Mouse (Mus musculus) lung, postnatal 25 days (tissue): ENCODE data around the gene Hist1h2ak.
"Not testable (repeated sequence)": the region's sequence is repeated elsewhere in the genome, so short reads cannot be mapped to it uniquely, and the experiment has no call there.

Source experiments
- DNase-seq: peaks from one replicate; pipeline ENCODE4 v3.0.0; 2022; ENCODE audit warnings: low spot score

Gene Hist1h2ak

DNA sequence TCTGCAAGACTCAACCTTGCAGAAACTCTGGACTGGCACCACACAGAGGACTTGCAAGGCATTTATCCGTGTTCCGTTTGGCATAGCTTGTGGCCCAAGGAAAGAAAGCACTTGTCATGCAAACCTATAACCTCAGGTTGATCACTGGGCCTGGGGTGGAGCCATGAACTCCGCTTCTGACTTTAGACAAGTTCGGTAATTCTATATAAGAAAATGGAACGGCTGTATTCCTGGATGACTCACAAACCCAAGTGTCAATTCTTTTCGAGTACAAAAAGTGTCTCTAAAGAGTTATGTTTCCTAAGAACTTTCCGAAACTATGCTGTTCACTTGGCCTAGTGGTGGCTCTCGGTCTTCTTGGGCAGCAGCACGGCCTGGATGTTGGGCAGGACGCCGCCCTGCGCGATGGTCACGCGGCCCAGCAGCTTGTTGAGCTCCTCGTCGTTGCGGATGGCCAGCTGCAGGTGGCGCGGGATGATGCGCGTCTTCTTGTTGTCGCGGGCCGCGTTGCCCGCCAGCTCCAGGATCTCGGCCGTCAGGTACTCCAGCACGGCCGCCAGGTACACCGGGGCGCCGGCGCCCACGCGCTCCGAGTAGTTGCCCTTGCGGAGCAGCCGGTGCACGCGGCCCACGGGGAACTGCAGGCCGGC lies 32.4 kb downstream of the Hist1h2ak start:
- not testable (repeated sequence) for DNase-seq

DNA sequence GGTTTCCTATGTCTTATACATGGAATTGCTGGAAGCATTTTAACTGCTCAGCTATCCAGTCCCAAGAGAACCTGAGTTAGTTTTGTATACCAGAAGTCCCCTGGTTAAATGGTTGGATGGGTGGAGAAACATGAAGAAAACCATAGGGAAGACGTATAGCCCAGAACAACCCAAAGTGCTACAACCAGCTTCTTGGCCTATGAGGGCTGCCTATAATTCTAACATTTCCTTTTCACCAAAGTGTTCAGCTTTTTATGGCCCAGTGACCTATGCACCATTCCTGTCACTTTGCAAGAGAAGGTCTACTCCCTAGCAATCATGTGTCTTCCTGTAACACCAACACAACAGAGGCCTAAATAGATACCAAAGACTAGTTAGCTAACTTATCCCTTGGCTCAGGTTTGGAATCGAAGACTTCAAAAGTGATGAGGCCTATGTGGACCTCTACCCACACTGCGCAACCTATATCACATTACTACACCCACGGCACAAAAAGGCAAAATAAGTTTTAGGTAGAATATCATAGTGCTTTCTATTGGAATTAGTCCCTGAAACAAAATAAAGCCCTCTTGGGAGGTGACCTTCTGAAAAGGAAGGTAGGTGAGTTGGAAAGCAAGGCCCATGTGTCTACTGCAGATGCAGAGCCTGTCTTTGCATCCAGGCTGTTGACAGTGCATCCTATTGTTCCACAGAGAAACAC lies 35.1 kb downstream of the Hist1h2ak start:
- no peak for DNase-seq

DNA sequence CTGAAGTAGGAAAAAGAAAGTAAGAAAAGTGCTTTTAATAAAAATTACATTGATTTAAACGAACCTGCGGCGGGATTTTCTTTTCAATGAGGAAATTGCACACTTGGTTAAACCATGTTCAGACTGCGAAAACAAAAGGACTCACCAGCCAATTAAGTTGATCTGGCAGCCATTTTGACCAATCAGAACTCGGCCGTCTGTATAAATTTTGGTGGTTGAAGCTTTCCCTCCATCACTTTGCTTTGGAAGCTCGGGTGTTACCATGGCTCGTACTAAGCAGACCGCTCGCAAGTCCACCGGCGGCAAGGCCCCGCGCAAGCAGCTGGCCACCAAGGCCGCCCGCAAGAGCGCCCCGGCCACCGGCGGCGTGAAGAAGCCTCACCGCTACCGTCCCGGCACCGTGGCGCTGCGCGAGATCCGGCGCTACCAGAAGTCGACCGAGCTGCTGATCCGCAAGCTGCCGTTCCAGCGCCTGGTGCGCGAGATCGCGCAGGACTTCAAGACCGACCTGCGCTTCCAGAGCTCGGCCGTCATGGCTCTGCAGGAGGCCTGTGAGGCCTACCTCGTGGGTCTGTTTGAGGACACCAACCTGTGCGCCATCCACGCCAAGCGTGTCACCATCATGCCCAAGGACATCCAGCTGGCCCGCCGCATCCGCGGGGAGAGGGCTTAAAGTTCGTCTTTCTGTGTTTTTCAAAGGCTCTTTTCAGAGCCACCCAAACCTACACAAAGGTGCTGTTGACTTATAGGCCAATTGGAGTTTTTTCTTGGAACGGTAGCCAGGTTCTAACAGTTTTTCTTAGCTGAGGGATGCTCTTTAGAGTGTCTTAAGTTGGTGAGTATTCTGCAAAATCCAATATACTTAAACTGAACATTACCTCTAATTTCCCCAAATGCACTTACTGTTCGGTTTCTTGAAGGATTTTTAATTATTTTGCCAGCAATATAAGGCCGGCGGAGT lies 36.0 kb downstream of the Hist1h2ak start, which contains the start of gene Hist1h3h:
Gene Hist1h3h, plus strand, starts transcription at position 263 of the 961 bp plus-strand sequence.
- DNase-seq = peak; percentile 90

DNA sequence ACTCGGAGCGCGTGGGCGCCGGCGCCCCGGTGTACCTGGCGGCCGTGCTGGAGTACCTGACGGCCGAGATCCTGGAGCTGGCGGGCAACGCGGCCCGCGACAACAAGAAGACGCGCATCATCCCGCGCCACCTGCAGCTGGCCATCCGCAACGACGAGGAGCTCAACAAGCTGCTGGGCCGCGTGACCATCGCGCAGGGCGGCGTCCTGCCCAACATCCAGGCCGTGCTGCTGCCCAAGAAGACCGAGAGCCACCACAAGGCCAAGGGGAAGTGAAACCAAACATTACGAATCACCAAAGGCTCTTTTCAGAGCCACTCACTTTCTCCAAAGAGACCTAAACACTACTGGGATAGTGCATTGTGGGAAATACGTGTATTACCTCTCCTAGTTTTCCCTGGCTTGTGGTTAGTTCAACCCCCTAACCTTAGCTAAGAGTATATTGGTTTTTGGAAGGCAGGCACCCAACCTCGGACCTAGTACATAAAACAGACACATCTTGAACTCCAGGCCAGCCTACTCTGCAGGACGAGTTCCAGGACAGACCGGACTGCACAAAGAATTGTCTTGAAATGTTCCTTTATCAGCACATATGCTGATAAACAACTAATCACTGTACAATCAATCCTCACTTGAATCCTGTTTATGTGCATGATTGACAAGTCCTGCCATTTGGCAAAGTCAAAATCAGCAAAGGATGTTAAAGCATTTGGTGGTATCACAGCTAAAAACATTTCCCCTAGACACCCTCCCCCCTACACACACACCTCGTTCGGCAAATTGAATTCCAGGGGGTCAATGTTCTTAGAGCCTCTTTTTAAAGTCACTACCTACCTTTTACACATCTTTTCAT lies 36.9 kb downstream of the Hist1h2ak start:
- DNase-seq = peak; percentile 31

DNA sequence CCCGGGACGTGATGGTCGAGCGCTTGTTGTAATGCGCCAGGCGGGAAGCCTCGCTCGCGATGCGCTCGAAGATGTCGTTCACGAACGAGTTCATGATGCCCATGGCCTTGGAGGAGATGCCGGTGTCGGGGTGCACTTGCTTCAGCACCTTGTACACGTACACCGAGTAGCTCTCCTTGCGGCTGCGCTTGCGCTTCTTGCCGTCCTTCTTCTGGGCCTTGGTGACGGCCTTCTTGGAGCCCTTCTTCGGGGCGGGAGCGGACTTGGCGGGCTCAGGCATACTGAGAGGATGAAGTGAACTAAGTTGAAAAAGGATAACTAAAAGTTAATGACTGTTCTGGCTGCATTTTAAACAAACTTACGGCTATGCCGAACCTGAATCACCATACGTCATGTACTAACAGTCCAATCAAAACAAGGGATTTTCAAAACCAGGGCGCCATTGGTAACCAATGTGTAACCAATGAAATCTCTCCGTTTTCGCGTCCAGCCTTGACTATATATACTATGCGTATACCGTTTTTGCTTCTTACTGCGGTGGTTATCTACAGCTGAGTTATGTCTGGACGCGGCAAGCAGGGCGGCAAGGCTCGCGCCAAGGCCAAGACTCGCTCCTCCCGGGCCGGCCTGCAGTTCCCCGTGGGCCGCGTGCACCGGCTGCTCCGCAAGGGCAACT lies 37.6 kb downstream of the Hist1h2ak start, which contains the start of the genes Hist1h2bl and Hist1h2ai:
Gene Hist1h2bl, minus strand, starts transcription at position 280 of the 676 bp plus-strand sequence.
Gene Hist1h2ai, plus strand, starts transcription at position 559 of the 676 bp plus-strand sequence.
- peak; percentile 93 for DNase-seq

DNA sequence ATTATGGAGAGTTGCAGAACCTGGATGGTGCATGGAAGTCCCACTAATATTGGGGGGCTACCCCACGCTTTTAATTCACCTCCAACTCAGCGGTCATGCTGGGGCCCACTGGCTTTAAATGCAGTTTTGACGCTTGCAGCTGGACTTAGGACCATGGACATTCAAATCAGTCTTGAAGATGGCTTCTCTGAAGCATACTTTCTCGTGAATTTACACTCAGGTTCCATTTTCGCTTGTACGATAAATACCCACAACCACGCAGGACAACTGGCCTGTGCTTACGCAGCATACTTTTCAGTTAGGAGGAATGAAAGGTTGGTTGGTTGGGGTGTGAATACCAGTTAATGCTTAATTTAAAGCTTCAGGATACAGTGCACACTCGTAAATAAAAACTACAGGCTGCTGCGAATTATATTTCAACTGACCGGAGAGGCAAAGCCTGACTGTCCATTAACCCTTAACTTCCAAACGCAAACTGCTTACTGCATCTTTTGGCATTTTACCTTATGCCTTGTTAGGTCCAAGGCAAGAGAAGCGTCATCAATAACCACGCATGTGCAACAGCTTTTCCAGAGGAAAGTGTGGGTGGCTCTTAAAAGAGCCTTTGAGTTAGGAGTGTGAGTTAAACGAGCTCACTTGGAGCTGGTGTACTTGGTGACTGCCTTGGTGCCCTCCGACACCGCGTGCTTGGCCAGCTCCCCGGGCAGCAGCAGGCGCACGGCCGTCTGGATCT lies 38.3 kb downstream of the Hist1h2ak start:
- DNase-seq = no peak

DNA sequence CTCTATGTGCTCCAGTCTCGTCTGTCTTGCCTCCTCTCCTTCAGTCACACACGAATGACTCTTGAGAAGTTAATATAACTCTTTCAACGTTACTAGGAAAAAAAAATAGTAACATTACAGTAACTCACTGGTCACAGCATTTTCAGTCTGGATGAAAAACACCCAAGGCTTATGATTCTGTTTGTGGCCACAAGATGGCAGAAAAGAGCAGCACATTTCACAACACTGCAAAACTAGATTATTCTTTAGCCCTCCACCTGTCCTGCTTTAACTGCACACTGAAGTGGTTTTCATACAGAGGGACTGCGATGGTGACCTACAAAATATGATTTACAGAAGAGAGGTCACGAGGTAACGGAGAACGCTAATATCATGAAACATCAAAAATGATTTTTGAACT lies 38.9 kb downstream of the Hist1h2ak start:
- peak; percentile 76 for DNase-seq

DNA sequence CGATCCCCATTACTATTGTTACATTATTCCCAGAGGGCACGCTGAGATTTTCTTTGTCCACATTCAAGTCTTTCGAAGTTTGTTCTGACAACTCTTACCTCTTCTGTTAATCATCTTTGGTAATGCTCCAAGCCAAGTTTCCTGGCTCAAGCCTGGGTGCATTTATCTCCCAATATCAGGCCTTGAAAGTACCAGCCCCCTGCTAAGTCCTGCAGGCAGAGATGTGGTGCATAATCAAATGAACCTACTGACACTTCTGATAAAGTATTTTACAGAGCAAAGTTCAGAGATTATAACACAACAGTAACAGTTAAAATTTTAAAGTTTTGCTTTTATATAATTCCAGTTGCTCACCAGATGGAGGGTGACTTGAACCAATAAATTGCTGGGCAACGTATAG lies 41.9 kb downstream of the Hist1h2ak start:
- DNase-seq = no peak

DNA sequence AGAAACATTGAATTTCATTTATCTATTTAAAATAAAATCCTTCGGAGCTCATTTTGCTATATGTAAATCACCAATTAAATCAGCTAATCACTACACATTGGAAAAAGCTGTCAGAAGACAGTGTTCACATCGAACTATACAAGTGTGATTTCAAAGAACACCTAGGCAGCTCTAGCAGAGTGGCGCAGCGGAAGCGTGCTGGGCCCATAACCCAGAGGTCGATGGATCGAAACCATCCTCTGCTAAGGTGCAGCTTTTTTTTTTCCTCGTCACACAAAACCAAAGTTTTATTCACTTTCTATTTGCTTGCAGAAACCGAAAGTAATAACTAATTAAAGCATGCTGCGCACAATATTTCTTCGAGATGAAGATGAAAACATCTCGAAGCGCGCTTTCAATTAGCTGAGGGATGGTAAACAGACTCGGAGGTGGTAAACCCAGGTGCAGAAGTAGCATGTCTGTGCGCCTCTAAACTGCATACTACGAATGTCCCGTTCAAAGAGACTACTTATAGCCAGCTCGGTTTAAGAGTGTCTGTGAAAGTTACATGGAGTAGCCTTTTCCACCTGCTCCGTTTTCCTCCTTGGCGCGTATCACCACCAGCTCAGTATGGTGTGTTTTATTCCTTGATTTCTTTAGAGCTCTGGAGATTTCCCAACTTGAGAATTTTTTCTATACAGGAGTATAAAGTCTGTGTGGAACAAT lies 42.7 kb downstream of the Hist1h2ak start:
- peak; percentile 80 for DNase-seq

DNA sequence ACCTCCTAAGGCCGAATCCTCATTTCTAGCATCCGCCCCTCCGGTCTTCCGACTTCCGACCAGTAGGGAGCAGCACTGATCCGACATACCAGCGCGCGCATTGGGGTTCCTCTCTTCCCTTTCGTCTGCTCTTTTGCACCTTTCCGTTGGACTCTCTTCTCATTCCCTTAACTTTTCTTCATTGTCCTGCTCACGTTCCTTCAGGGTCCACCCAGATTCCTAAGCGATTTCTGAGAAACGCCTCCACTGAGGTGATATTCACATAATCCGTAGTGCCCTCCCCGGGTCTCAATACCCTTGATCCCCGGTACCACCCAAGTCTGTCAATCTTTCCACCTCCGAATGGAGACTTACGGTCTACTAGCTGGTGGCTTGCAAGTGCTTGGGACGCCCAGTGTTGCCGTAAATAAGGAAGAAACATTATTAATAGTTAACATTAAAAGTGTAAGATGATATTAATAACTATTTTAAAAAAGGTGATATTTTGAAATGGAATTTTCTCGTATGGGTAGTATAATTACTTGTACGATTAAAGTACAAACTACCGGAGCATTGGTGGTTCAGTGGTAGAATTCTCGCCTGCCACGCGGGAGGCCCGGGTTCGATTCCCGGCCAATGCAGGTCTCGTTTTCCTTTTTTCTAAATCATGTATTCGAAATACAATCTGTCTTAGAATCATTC lies 43.5 kb downstream of the Hist1h2ak start:
- peak; percentile 91 for DNase-seq

DNA sequence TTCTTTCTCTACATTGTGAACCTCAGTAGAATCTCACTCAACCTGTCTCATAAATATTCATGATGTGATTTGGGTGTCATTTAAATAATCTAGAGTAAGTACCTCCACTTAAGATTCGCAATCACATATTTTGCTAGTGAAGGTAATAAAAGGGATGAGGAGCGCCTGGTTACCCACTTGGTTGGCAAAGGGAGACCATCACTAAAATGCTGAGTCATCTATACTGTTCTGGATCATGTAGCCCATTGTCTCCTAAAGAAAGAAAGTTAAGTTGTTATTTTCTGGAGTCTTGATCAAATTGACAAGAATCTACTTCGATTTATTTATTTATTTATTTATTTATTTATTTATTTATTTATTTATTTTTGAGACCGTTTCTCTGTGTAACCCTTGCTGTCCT lies 47.0 kb downstream of the Hist1h2ak start:
- no peak for DNase-seq
